Mouse (Mus musculus) cortical plate, adult 2 months (tissue): ENCODE data around the gene Hist1h4i.

Experiments used
- CTCF ChIP-seq: fragments of 200-500 bp; IDR thresholded peaks from 2 replicates; pipeline ENCODE4 v1.5.1; 2011; ENCODE audit warnings: mild to moderate bottlenecking, control low read depth, low read length; ENCODE audit not compliant: insufficient read depth; ENCODE audit errors: extremely low read depth
- POLR2A ChIP-seq: fragments of 200-500 bp; IDR thresholded peaks from 2 replicates; pipeline ENCODE4 v1.6.1; 2011; ENCODE audit warnings: mild to moderate bottlenecking, low read length, control low read depth; ENCODE audit not compliant: insufficient read depth; ENCODE audit errors: extremely low read depth

- TF ChIP-seq CTCF: no peak
- TF ChIP-seq POLR2A: no peak
These were observed 34.0 kb downstream of the Hist1h4i start for GRCm38 (mm10) chr13:22007121-22007510.
